Mouse (Mus musculus) layer of hippocampus, adult 11-12 months (tissue): ENCODE results near the gene Tex21.
A peak's percentile ranks its signal among the peaks of the same experiment; 100 is the strongest.
"Not testable (repeated sequence)": the region's sequence is repeated elsewhere in the genome, so short reads cannot be mapped to it uniquely, and the experiment has no call there.

Experiments
- DNase-seq: peaks from one replicate; pipeline ENCODE4 v3.0.0; 2022; ENCODE audit warnings: low spot score

The Tex21 gene

DNA sequence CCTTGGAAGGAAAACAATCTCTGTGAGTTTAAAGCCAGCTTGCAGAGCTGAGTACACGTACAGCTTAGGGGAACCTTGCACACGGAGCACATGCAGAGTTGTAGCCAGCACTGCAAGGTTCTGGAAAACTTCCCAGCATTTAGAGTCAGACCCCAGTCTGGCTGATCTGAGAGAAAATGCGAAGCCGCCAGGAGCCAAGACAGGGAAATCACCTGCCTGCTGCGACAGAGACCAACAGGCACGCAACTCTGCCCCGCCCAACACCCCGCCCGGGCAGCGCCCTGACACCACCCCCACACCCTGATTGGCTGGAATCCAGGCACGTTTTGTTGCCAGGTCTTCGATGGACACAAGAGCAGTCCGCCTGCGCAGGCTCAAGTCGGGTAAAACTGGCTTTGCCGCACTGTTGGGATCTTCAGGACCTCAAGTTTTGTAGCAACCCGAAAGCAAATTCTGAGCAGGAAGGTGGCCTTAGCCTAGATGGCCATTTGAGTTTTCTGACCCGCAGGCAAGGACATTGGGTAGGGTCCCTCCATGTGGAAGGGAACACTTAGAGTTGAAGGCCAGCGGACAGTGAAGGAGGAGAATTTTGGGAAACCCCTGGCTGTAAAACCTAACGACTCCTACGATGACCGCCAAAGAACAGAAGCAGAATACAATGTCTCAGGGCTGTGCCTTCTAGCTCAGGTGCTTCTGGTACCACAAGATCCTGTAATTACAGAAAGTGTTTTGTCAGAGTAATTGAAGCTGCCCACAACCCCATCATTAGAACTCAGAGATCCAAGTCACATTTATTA is 50.4 kb downstream of the Tex21 start:
- peak; percentile 45 for DNase-seq

DNA sequence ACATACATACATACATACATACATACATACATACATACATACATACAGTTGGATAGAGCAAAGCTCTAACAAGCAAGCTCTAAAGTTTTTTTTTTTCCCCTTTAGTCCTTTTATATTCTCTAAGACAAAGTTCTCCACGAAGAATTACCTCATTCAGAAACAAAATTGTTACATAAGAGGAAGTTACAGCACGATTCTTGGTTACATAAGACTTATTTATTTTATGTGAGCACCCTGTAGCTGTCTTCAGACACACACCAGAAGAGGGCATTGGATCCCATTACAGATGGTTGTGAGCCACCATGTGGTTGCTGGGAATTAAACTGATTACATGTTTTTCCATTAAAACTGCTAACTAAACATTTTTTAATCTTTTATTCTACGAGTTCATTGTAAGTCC is 52.0 kb downstream of the Tex21 start:
- DNase-seq, result no peak

DNA sequence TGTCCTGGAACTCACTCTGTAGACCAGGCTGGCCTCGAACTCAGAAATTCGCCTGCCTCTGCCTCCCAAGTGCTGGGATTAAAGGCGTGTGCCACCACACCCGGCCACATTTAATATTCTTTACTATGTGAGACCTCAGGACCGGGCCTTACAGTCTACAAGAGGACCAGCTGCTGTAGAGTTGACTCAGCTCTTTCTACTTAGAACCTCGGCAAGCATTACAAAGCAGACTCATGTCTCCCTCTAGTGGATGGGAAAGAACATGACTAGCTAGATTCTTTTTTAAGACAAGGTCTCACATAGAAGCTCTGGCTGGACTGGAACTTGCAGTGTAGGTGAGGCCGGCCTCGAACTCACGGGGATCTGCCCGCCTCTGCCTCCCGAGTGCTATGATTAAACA is 55.6 kb downstream of the Tex21 start:
- peak; percentile 28 for DNase-seq

DNA sequence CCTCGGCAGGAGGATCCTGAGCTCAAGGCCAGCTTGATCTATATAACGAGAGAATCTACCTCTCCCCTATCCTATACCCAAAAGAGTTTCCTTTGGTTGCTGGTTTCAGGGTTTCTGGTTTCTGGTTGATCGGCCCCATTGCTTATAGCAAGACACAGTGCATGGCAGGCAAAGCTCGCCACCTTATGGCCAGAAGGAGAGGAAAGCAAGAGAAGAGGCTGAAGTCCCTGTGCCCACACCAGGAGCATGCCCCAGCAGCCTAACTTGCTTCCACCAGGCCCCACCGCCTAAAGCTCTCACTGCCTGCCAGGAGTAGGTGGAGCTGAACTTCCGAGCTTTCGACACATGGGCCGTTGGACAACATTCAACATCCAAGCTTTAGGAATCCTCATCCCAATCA is 58.7 kb downstream of the Tex21 start:
- DNase-seq, result peak; percentile 50

DNA sequence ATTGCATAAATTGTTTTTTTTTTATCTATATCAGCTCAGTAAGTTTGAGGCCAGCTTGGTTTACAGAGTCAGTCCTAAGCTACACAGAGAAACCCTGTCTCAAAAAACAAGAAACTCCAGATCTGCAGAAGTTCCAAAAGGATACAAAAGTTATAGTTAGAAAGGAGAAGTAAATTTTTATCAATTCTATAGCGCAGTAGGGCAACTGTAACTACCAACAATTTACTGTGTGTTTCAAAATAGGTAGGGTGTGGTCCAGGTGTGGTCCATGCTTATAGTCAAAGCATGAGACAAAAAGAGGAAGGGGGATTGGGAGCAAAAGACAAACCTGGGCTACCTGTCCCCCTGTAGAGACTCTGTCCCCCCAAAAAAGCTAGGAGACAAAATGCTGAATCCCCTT is 60.1 kb downstream of the Tex21 start:
- DNase-seq, result no peak

DNA sequence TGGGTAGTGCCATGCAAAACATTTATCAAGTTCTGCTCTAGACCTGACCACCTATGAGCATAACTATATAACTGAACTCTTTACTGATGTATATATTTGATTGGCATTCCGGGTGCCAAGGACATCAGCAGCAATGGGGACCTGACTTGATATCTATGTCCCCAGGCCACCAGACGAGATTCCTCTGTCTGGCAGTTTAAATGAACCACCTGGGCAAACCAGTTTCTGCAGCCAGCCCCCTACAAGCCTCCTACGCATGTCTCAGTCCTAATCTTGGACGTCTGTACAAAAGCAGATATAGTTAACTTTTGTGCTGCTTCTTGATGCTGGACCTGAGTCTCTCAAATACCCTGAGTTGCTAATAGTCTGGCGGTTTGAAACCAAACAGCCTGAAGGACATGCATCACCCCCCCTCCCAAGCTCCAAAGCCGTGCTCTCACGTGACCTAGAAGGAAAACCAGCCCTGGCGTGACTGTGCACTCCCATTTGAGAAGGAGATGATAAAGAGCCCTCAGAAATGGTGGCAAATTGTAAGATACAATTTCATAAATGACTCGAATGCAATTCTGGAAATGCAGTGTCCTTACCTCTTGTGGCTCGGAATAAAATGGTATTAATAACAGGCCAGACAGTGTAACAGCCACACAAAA is 61.3 kb downstream of the Tex21 start:
- no peak for DNase-seq

DNA sequence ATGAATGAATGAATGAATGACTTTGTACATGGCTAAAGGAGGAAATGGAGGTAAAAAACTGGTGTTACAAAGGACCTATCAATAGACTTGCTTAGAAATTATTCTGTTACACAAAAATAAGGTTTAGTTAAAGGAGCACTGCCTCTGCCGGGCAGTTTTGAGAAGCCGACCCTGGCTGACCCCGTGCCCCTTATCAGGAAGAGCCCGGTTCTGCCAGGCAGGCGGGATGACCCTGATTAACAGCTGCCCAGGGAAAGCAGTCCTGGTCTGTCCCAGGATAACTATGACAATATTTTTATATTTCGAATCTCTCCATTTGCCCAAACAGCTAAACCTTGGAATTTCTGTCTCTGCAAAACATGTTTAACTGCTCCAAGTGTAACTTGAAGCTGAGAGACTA is 62.3 kb downstream of the Tex21 start:
- no peak for DNase-seq

DNA sequence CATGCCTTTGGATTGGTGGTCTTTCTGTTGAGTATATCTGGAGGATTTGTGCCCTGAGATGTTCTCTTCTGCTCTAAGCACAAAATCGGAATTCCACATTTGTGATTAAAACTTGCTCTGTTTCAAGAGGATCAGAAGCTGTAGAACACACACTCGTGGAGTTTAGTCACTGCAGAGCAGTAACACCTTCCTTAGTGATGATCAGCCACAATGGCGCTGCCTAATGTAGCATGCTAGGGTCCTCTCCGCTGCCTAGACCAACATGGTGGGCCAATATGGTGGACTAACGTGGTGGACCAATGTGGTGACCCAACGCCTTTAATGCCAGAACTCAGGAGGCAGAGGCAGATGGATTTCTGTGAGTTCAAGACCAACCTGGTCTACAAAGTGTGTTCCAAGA is 63.7 kb downstream of the Tex21 start:
- no peak for DNase-seq

DNA sequence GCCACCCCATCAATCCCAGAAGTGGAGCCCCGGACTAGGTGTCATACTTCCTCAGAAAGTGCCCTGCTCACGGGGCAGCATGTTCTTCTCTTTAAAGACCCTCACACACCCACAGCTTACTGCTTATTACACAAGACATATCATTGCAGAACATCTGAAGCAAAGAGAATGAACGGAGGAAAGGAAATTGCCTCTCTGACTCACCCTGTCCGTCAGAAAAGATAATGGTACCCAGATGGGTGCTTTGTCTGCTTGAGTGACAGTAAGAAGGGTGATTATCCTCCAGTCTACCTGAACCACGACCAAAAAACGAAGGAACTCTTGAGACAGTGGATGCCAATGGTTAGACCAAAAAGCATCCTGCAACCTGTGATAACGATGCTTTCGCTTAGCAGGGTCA is 65.1 kb downstream of the Tex21 start:
- no peak for DNase-seq

DNA sequence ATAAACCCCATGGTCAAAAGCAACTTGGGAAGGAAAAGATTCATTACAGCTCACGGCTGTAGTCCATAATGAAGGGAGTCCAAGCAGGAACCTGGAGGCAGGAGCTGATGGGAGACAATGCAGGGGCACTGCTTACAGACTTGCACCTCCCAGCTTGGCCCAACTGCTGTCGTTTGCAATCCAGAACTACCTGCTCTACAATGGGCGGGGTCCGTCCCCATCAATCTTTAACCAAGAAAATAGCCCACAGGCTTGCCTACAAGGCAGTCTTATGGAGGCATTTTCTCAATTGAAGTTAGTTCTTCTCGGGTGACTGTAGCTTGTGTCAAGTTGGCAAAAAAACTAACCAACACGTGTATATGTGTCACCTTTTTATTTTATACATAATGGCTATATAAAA is 66.1 kb downstream of the Tex21 start:
- no peak for DNase-seq

DNA sequence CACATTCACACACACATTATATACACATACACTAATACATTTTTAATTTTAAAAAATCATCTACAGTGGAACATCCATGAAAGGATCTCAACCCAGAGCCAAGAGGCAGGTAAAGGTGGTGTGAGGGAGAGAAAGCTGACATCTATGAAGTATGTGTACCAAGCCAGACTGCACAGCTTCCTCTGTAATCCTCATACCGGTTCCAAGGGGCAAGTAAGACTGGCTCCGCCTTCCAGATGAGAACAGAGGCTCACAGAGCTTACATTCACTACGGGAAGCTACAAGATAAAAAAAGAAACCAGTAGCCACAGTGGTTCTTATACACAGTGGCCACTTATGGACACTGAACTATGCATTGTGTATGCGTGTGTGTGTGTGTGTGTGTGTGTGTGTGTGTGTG is 67.0 kb downstream of the Tex21 start:
- no peak for DNase-seq

DNA sequence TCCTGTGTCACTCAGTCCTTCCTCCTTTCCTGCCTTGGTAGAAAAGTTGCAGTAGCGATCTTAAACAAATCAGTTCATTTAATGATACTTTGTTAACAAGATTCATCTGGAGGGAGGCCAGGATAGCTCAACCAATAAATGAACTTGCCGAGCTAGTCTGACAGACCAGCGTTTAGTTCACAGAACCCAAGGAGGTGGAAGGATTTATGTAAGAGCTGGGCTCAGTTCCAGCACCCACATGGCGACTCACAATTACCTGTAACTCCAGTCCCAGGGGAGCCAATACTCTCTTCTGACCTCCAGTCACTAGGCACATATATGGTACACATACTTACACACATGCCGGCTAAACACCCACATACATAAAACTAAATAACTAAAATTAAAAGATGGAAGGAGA is 67.5 kb downstream of the Tex21 start:
- no peak for DNase-seq

DNA sequence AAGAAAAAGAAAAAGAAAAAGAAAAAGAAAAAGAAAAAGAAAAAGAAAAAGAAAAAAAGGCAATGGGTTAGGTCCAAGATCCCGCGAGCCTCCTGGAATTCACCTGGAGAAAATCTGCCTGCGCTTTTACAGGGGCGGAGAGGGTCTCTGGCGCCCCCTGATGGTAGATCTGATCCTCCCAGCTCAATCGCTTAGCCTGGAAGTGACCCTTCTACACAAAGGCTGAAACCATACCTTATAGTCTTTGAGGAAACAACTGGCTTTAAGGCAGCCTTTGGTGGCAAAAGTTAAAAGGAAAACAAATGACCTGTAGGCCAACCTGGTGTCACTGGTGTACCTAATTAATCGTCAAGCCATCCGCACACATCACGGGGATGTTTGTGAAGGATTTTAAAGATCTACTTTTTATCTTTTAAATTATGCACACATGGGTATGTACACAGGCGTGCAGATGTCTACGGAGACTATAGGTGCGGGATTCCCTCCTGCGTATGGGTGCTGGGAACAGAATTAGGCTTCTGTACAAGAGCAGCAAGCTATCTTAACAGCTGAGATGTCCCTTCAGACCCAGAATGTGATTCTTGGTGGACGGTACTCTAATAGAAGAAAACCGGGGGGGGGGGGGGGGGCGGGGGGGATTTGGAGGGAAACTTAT is 68.6 kb downstream of the Tex21 start:
- peak; percentile 57 for DNase-seq

DNA sequence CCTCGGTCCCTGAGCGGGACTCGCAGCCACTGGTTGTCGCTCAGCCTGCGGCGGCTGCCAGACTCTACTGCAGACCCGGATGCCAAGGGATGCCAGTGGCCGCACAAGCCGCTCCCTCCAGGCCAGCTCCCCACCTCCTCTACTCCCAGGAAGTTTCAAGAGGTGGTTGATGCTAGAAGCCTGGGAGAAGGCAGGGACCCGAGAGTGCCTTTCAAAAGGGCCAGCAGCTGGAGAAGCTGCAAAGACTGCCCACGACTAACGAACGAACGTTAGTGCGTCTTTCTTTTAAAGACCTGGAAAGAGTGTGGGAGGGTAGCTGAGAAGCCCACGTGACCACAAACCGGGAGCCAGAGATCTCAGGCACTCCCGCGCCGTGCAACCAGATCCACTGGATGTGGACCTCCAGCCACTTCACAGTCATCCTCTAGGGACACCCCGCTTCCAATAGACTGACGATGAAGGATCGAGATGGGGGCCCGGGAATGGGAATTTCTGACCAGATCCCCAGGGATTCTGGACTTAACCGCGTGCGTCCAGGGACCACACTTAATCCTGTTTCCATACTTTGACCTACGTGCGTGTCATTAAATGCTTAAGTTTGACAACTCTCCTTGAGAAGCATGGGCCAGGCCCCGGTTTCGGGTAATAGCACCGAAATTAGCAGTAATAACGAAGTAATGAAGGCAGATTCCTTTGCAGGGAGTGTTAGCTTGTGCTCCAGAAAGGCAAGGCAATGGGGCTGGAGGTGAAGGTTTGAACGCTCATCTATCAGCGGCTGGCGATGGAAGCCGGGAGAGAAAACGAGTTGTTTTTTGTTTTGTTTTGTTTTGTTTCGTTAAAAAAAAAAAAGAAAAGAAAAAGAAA is 69.3 kb downstream of the Tex21 start, which contains the start of gene Esr2:
Gene Esr2, minus strand, starts transcription at position 260 of the 864 bp plus-strand sequence.
- no peak for DNase-seq

DNA sequence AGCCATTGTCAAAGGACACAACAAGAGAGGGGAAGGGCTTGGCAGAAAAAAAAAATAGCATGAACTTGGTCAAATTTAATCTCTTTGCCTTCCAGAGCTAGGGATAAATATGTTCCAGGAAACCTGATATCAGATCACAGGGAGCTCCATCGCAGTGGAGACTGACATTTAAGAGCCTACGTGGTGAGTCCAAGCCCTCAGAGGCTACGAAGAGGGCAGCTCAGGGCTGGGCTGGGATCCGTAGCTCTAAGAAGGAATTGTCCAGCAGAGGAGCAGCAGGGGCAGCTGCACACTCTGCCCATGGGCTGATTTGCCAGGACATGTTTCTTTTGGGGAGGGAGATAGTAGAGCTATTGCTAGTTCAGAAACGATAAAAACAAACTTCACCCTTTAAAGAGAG is 80.9 kb downstream of the Tex21 start:
- DNase-seq, result no peak

DNA sequence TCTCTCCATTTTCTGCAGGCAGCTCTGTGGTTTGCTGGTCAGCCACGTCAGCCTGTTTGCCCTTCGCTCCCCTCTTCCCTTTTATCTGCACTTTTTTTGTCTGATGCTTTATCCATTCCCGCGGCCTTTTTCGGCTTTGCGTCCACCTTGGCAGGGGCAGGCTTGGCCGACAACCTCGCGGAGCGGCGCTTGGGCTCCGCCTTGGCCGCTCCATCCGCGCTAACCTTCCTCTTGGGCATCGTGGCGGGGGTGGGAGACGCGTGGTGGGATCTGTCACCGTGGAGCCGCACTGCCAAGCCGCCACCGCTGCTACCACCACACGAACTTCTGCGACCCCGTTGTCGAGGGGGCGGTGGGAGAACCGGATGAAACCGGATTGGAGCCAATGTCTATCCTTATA is 94.2 kb downstream of the Tex21 start:
- not testable (repeated sequence) for DNase-seq
